Mouse (Mus musculus): ENCODE measurements around the gene Dennd2a.

Dennd2a gene

GRCm38 (mm10) chr6:39555648-39555945, 2.1 kb downstream of the Dennd2a start:
- no peak for DNase-seq

GRCm38 (mm10) chr6:39554888-39555647, 2.6 kb downstream of the Dennd2a start:
- no peak for DNase-seq

DNA sequence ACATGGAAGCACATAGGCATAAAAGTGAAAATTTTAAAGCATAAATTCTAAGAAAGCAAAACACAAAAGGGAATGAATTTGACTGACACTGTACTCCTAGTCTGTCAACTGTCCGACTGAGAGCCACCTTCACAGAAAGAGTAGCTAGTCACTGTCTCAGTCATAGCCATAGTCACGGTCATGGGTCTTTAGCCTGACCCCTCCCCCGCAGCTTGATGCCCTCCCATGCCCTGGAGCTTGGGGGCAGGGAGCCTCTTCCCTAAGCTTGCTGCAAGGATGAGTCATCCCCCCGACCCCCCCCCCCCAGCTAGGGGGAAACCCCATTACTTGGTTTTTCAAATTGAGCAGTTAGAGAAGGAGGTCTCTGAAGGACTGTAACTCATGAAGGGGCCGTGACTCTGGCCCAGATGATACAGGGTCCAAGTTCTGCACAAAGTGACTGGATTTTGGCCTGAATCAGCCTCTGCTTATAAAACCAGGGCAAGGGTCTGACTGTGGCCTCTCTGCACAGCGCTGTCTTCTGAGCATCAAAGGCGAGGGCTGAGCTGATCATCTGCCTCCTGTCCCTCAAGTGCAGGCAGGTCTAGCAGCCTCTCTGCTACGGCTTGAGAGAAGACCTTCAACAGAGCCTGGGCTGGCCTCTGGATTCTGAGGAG, 5.6 kb downstream of the Dennd2a start:
- DNase-seq = no peak

GRCm38 (mm10) chr6:39548030-39548429, 9.6 kb downstream of the Dennd2a start:
- DNase-seq = no peak

- no peak for DNase-seq
These were observed 12.2 kb downstream of the Dennd2a start for GRCm38 (mm10) chr6:39545474-39545873.

GRCm38 (mm10) chr6:39543769-39544420, 13.8 kb downstream of the Dennd2a start:
- DNase-seq = no peak

GRCm38 (mm10) chr6:39542631-39543597, 14.8 kb downstream of the Dennd2a start:
- no peak for DNase-seq

DNA sequence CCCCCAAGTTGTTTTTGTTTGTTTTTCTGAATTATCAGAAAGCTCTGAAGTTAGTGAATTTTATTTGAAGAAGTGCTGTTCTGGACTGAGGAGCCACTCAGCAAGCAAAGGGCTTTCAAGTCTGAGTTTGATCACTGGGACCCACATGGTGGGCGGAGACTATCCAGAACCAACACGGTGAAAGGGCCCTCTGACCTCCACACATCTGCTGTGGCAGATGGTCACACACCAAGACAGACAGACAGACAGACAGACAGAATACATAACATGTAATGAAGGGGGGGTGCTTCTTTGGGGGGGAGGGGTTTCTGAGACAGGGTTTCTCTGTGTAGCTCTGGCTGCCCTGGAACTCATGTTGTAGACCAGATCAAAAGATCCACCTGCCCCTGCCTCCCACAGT, 17.1 kb downstream of the Dennd2a start:
- DNase-seq = no peak

GRCm38 (mm10) chr6:39539679-39540155, 17.9 kb downstream of the Dennd2a start:
- DNase-seq = no peak

- no peak for DNase-seq
These were observed 19.4 kb downstream of the Dennd2a start for GRCm38 (mm10) chr6:39538227-39538626.

- no peak for DNase-seq
These were observed 20.4 kb downstream of the Dennd2a start for GRCm38 (mm10) chr6:39537276-39537675.

GRCm38 (mm10) chr6:39536621-39537020, 21.0 kb downstream of the Dennd2a start:
- no peak for DNase-seq

DNA sequence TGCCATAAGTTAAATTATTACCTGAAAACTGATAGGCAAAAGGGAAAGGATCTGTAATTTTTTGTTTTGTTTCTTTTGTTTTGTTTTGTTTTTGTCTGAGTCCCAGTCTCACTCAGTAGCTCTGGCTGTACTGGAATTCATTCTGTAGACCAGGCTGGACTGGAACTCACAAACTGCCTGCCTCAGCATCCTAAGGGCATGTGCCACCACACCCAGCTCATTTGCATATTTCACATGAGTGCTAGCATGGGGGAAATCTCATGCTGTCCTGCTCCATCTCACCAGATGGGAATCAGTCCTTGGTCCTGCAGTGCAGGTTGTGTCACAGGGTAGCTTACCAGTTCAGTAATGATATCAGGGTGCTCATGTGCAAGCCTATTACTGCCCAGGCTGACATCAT, 22.7 kb downstream of the Dennd2a start:
- no peak for DNase-seq

DNA sequence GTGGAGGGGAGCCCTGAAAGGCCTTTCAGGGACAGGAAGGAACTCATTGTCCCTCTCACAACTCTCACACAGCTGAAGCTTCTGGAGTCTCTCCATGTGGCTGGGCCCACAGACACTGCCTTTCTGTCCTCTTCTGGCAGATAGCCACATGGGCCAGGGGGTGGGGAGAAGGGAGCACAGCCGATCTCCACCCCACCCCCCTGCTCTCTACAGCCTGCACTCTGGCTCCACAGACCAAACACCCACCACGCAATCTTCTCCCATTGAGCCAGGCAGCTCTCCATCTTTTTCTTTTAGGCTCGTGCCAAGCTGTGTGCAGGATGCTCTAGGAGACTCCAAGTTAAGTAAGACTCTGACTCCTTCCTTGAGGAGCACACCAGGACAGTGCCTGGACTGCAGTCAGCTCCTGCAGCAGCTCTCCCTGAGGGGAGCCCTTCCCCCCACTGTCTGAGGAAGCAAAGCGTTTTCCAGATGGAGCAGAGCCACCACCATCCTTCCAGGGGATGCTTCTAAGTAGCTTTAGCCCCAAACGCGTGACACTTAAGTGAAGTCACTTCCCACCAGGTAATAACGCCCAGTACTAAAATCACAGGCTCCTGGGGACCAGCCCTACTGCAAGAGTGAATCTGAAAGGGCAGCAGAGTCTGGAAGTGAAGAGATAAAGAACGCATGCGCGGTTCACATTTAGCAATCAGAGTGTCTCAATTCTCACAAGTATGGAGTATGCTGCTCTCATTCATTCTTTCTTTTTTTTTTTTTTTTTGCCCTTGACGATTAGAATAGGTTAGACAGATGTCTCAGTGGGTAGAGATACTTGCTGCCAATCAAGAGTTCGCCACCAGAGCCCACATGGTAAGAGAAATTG, 28.8 kb downstream of the Dennd2a start:
- DNase-seq = peak; percentile 60

DNA sequence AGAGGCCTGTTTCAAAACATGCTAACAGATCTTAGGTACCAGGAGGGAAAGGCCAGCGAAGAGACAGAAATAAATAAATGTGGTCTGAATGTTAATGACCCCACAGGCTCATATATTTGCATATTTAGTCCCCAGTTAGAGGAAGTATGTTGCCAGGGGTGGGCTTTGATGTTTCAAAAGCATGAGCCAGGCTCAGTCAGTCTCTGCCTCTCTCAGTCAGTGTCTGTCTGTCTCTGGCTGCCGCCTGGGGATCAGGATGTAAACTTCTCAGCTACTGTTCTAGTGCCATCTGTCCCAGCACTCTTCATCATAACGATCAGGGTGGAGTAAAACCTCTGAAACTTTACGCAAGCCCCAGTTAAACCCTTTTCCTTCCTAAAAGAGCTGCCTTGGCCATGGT, 29.9 kb downstream of the Dennd2a start:
- no peak for DNase-seq

- no peak for DNase-seq
These were observed 30.3 kb downstream of the Dennd2a start for GRCm38 (mm10) chr6:39527337-39527784.

- DNase-seq = no peak
These were observed 30.9 kb downstream of the Dennd2a start for GRCm38 (mm10) chr6:39526797-39527196.

DNA sequence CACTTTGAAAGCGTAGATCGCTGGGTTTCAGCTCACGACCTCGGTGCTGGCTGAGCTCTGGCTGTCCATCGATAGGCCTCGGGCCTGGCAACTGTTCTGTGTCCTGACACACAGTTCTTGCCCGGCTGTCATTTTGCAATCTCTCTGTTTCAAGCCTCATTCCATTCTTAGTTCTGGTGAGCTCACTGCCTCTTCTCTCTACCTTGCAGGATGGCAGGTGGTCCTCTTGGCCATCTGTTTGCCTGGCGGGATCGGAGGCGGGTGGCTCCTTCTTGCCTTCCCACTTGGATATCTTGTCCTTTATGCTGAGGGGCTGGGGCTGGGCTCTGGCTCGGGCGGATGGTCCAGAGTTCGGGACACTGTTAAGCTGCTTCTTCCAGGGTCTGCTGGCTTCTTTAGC, 34.5 kb downstream of the Dennd2a start:
- DNase-seq = peak; percentile 74

DNA sequence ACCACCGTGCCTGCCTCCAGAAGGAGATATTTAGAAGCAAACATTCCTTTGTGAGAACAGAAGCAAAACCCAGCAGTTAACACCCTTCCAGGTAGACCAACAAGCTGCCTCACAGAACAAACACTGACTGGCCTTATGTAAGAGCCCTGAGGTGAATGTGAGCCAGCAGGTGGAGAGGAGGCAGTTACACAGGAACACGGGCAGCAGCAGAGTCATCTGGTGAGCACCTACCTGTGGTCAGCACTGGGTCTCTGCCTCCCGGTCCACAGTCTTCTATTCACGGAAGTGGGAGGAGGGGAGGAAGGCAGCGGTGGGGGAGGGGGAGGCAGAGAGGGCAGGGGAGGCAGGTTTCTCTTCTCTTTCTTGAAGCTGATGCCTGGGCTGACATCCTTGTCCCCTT, 35.2 kb downstream of the Dennd2a start:
- DNase-seq = peak; percentile 64

DNA sequence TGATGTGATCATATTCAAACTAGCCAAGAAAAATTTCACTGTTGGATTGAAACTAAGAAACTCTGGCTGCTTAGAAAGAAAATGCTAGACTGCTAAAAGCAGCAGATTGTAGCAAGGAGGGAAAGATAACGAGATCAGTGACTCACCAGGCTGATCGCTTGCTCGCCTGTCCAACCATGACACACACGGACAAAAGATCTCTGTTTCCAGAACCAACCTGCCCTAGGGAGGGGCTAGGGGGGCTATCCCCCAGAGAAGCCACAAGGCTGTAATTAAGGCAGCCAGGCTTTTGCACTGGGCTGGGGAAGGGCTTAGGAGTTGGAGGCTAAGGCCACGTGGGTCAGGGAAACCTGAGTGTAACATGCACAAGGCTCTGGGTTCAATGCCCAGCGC, 41.9 kb downstream of the Dennd2a start:
- DNase-seq = no peak

- no peak for DNase-seq
These were observed 42.5 kb downstream of the Dennd2a start for GRCm38 (mm10) chr6:39515040-39515738.

Data from cerebellum, adult 11 months (tissue).